Mouse (Mus musculus) ES-E14 (cell line): Measurements from ENCODE around the gene Dand5.
"Not testable (repeated sequence)": the region's sequence is repeated elsewhere in the genome, so short reads cannot be mapped to it uniquely, and the experiment has no call there.

ENCODE experiments used
- CHD2 ChIP-seq: IDR thresholded peaks from 2 replicates; pipeline ENCODE4 v1.6.1; 2014; ENCODE audit warnings: mild to moderate bottlenecking, low read depth, low read length, inconsistent platforms
- HCFC1 ChIP-seq: IDR thresholded peaks from 2 replicates; pipeline ENCODE4 v1.6.1; 2012; ENCODE audit warnings: low read length, inconsistent platforms, borderline replicate concordance; ENCODE audit not compliant: insufficient read depth
- MAFK ChIP-seq: IDR thresholded peaks from 2 replicates; pipeline ENCODE4 v1.6.1; 2014; ENCODE audit warnings: mild to moderate bottlenecking, low read depth, low read length, inconsistent platforms; ENCODE audit not compliant: insufficient read depth
- ZC3H11A ChIP-seq: IDR thresholded peaks from 2 replicates; pipeline ENCODE4 v1.6.1; 2012; ENCODE audit warnings: low read depth, mild to moderate bottlenecking, inconsistent platforms, low read length, borderline replicate concordance
- ZNF384 ChIP-seq: IDR thresholded peaks from 2 replicates; pipeline ENCODE4 v1.6.1; 2012; ENCODE audit warnings: low read depth, low read length, inconsistent platforms

GRCm38 (mm10) chr8:84826518-84826917 is 3.9 kb upstream of the Dand5 start:
- TF ChIP-seq HCFC1, ZC3H11A, ZNF384, CHD2, MAFK: not testable (repeated sequence)
